Mouse (Mus musculus) frontal cortex, postnatal 10 days (tissue): ENCODE measurements around the gene Tnfsf14.

ENCODE experiments used
- DNase-seq, 2 experiments: peaks; one replicate each; pipeline ENCODE4 v3.0.0; 2022; ENCODE audit warnings: low spot score in 2 of 2, mixed read lengths in 1 of 2

Tnfsf14 gene

GRCm38 (mm10) chr17:57201841-57202724, 8.1 kb upstream of the Tnfsf14 start:
- DNase-seq: no peak

GRCm38 (mm10) chr17:57198252-57198651, 4.3 kb upstream of the Tnfsf14 start:
- DNase-seq: no peak

- DNase-seq: no peak
These were observed 1.5 kb upstream of the Tnfsf14 start for GRCm38 (mm10) chr17:57195326-57196010.

GRCm38 (mm10) chr17:57194771-57195170, 794 bp upstream of the Tnfsf14 start:
- no peak for DNase-seq

- DNase-seq: no peak
These were observed 5.3 kb downstream of the Tnfsf14 start for GRCm38 (mm10) chr17:57188510-57189192.

GRCm38 (mm10) chr17:57185641-57186040, 8.3 kb downstream of the Tnfsf14 start:
- DNase-seq: no peak

GRCm38 (mm10) chr17:57182871-57183270, 11.1 kb downstream of the Tnfsf14 start:
- no peak for DNase-seq

- DNase-seq: no peak
These were observed 13.6 kb downstream of the Tnfsf14 start for GRCm38 (mm10) chr17:57180363-57180762.

- no peak for DNase-seq
These were observed 20.6 kb downstream of the Tnfsf14 start for GRCm38 (mm10) chr17:57173351-57173750.

- no peak for DNase-seq
These were observed 21.6 kb downstream of the Tnfsf14 start for GRCm38 (mm10) chr17:57172378-57172777.

GRCm38 (mm10) chr17:57170616-57171260, 23.2 kb downstream of the Tnfsf14 start:
- no peak for DNase-seq

GRCm38 (mm10) chr17:57166800-57167791, 26.9 kb downstream of the Tnfsf14 start:
- peak; percentile 59 to 81 for DNase-seq

- DNase-seq: no peak
These were observed 40.2 kb downstream of the Tnfsf14 start for GRCm38 (mm10) chr17:57153787-57154186.

GRCm38 (mm10) chr17:57153006-57153405, 41.0 kb downstream of the Tnfsf14 start:
- DNase-seq: no peak

- DNase-seq: no peak
These were observed 44.8 kb downstream of the Tnfsf14 start, which contains the start of gene Cd70 for GRCm38 (mm10) chr17:57148994-57149803. Gene Cd70, minus strand, starts transcription at chr17:57149777.

GRCm38 (mm10) chr17:57148343-57148742, 45.6 kb downstream of the Tnfsf14 start:
- DNase-seq: no peak

- no peak for DNase-seq
These were observed 48.9 kb downstream of the Tnfsf14 start for GRCm38 (mm10) chr17:57145115-57145514.

GRCm38 (mm10) chr17:57143704-57144103, 50.3 kb downstream of the Tnfsf14 start:
- DNase-seq: no peak

- DNase-seq: no peak
These were observed 54.3 kb downstream of the Tnfsf14 start for GRCm38 (mm10) chr17:57139708-57140107.
